In genomic region chr17:85629396-85629795, GRCm38 (mm10) we compare ENCODE assay signal across 24 mouse cellular contexts. TPM values are rescaled to one million over a fixed set of nuclear protein-coding genes. Genes with fewer than 3 reads are reported as not detected.
DNase-seq lines count a peak whose midpoint lies in the region; ATAC-seq and TF ChIP-seq lines count a peak whose summit lies in the region.
"Had no signal": no experiment of that assay in that cellular context is flagged by ENCODE, and none has a peak within 500 bp of the region (broad histone marks: within the 10 kb centered on the region; RNA-seq: fewer than 3 reads in every experiment).

No protein-coding gene starts in this region.

- peaks cover 96% of the 10 kb centered on the region for H3K27me3 ChIP-seq in forebrain, embryonic 10.5 days (ENCODE audit: poor library complexity, severe bottlenecking)
- peaks cover 53% of the 10 kb centered on the region for H3K27me3 ChIP-seq in forebrain, postnatal 0 days (ENCODE audit: insufficient read depth, low read length)
- H3K27me3 ChIP-seq in forebrain, embryonic 12.5 days: peaks cover 89% of the 10 kb centered on the region
- peaks cover 78% of the 10 kb centered on the region for H3K27me3 ChIP-seq in forebrain, embryonic 15.5 days
- H3K27me3 ChIP-seq in midbrain, embryonic 11.5 days (ENCODE audit: control insufficient read depth, insufficient read depth, low read length): peaks cover 75% of the 10 kb centered on the region
- H3K27me3 ChIP-seq in midbrain, embryonic 13.5 days: peaks cover 94% of the 10 kb centered on the region
- H3K27me3 ChIP-seq: CH12.LX had no signal

- no peak for DNase-seq in forebrain, embryonic 10.5 days (ENCODE audit: extremely low spot score, low spot score)
- no peak for DNase-seq in forebrain, postnatal 0 days
- peak; percentile 87 for DNase-seq in midbrain, embryonic 11.5 days (ENCODE audit: low spot score, missing footprints)
- DNase-seq in Muller cell, postnatal 12 days (ENCODE audit: inconsistent ontology term): peak; percentile 59
- DNase-seq in embryo, embryonic 10.5 days (ENCODE audit: low spot score): no peak
- DNase-seq: adrenal gland, adult 2 months; adrenal gland, postnatal 10 days; adrenal gland, postnatal 25 days; B cell, adult 2 months; cerebellum, adult 11-12 months; cerebellum, adult 2 months; cerebellum, adult 9-10 months; cerebellum, postnatal 14 days; cerebellum, postnatal 36 days had no signal

- no peak overlapping the region for H3K4me3 ChIP-seq in forebrain, embryonic 10.5 days
- no peak overlapping the region for H3K4me3 ChIP-seq in forebrain, postnatal 0 days (ENCODE audit: low read depth, low read length)
- no peak overlapping the region for H3K4me3 ChIP-seq in forebrain, embryonic 12.5 days (replicated peaks)
- H3K4me3 ChIP-seq in forebrain, embryonic 15.5 days: no peak overlapping the region
- no peak overlapping the region for H3K4me3 ChIP-seq in midbrain, embryonic 11.5 days (ENCODE audit: low read depth, low read length)
- no peak overlapping the region for H3K4me3 ChIP-seq in midbrain, embryonic 13.5 days (replicated peaks)
- H3K4me3 ChIP-seq: embryonic facial prominence, embryonic 10.5 days; embryonic facial prominence, embryonic 12.5 days had no signal

- no peak for ATAC-seq in forebrain, postnatal 0 days
- ATAC-seq in forebrain, embryonic 12.5 days (ENCODE audit: low FRiP score): no peak
- no peak for ATAC-seq in forebrain, embryonic 15.5 days (replicated peaks)
- ATAC-seq in midbrain, embryonic 11.5 days (ENCODE audit: low FRiP score): no peak
- ATAC-seq in midbrain, embryonic 13.5 days: no peak
- ATAC-seq: CD4-positive, CD25-positive, alpha-beta regulatory T cell, adult 4 months had no signal

- H3K9ac ChIP-seq in forebrain, postnatal 0 days: no peak overlapping the region
- no peak overlapping the region for H3K9ac ChIP-seq in forebrain, embryonic 12.5 days
- no peak overlapping the region for H3K9ac ChIP-seq in forebrain, embryonic 15.5 days (replicated peaks)
- no peak overlapping the region for H3K9ac ChIP-seq in midbrain, embryonic 11.5 days (ENCODE audit: low read length)
- H3K9ac ChIP-seq in midbrain, embryonic 13.5 days (replicated peaks): no peak overlapping the region
- H3K9ac ChIP-seq: embryonic facial prominence, embryonic 12.5 days had no signal

- peaks cover 16% of the 10 kb centered on the region for H3K36me3 ChIP-seq in forebrain, embryonic 10.5 days (replicated peaks)
- H3K36me3 ChIP-seq in forebrain, postnatal 0 days (ENCODE audit: insufficient read depth): no peaks in the 10 kb centered on the region
- no peaks in the 10 kb centered on the region for H3K36me3 ChIP-seq in forebrain, embryonic 12.5 days (replicated peaks)
- H3K36me3 ChIP-seq in forebrain, embryonic 15.5 days: no peaks in the 10 kb centered on the region
- no peaks in the 10 kb centered on the region for H3K36me3 ChIP-seq in midbrain, embryonic 11.5 days (ENCODE audit: control insufficient read depth, insufficient read depth, low read length)
- H3K36me3 ChIP-seq in midbrain, embryonic 13.5 days: no peaks in the 10 kb centered on the region
- H3K36me3 ChIP-seq: embryonic facial prominence, embryonic 10.5 days; embryonic facial prominence, embryonic 12.5 days; G1E had no signal

- 66% methylated on average over 1 of the region's 1 CpGs for WGBS in forebrain, embryonic 10.5 days
- WGBS in forebrain, postnatal 0 days: 86% methylated on average over 1 of the region's 1 CpGs
- WGBS in forebrain, embryonic 12.5 days: 54% methylated on average over 1 of the region's 1 CpGs
- 85% methylated on average over 1 of the region's 1 CpGs for WGBS in forebrain, embryonic 15.5 days
- WGBS in midbrain, embryonic 11.5 days: 71% methylated on average over 1 of the region's 1 CpGs
- WGBS in midbrain, embryonic 13.5 days: 52% methylated on average over 1 of the region's 1 CpGs

- TF ChIP-seq CTCF in forebrain, postnatal 0 days (IDR thresholded peaks at IDR 0.05; ENCODE audit: low read depth): no peak

- peak overlapping the region; percentile 78 for H3K27ac ChIP-seq in forebrain, embryonic 10.5 days
- no peak overlapping the region for H3K27ac ChIP-seq in forebrain, postnatal 0 days (ENCODE audit: low read depth, low read length)
- H3K27ac ChIP-seq in forebrain, embryonic 12.5 days: 0 out of 2 replicates have a peak overlapping the region, but pooled peaks have one; percentile 46
- no peak overlapping the region for H3K27ac ChIP-seq in forebrain, embryonic 15.5 days (replicated peaks)
- no peak overlapping the region for H3K27ac ChIP-seq in midbrain, embryonic 11.5 days (ENCODE audit: low read depth, low read length)
- no peak overlapping the region for H3K27ac ChIP-seq in midbrain, embryonic 13.5 days
- H3K27ac ChIP-seq: embryonic facial prominence, embryonic 10.5 days; embryonic facial prominence, embryonic 12.5 days had no signal

- peaks cover 83% of the 10 kb centered on the region for H3K4me1 ChIP-seq in forebrain, embryonic 10.5 days
- H3K4me1 ChIP-seq in forebrain, postnatal 0 days (ENCODE audit: insufficient read depth): no peaks in the 10 kb centered on the region
- peaks cover 49% of the 10 kb centered on the region for H3K4me1 ChIP-seq in forebrain, embryonic 12.5 days
- peaks cover 6% of the 10 kb centered on the region for H3K4me1 ChIP-seq in forebrain, embryonic 15.5 days
- no peaks in the 10 kb centered on the region; the same call in 1 of the 2 replicates for H3K4me1 ChIP-seq in midbrain, embryonic 11.5 days (ENCODE audit: control insufficient read depth, insufficient read depth, low read length)
- peaks cover 5% of the 10 kb centered on the region; the same call in 1 of the 2 replicates for H3K4me1 ChIP-seq in midbrain, embryonic 13.5 days (replicated peaks)

- H3K4me2 ChIP-seq in forebrain, postnatal 0 days (ENCODE audit: low read depth): no peak overlapping the region
- H3K4me2 ChIP-seq in forebrain, embryonic 12.5 days: no peak overlapping the region
- H3K4me2 ChIP-seq in forebrain, embryonic 15.5 days (replicated peaks): no peak overlapping the region
- H3K4me2 ChIP-seq in midbrain, embryonic 11.5 days: no peak overlapping the region
- no peak overlapping the region for H3K4me2 ChIP-seq in midbrain, embryonic 13.5 days (replicated peaks)

- H3K9me3 ChIP-seq in forebrain, embryonic 10.5 days: no peaks in the 10 kb centered on the region
- H3K9me3 ChIP-seq in forebrain, postnatal 0 days (ENCODE audit: low read length): no peaks in the 10 kb centered on the region
- H3K9me3 ChIP-seq in forebrain, embryonic 12.5 days: no peaks in the 10 kb centered on the region
- H3K9me3 ChIP-seq in forebrain, embryonic 15.5 days: no peaks in the 10 kb centered on the region
- no peaks in the 10 kb centered on the region for H3K9me3 ChIP-seq in midbrain, embryonic 11.5 days (ENCODE audit: control insufficient read depth, low read length)
- H3K9me3 ChIP-seq in midbrain, embryonic 13.5 days: no peaks in the 10 kb centered on the region
- H3K9me3 ChIP-seq: embryonic facial prominence, embryonic 10.5 days; embryonic facial prominence, embryonic 12.5 days; G1E had no signal

RNA-seq across cellular contexts. Expression of gene Six3, which starts 16.0 kb away (rescaled TPM):
- polyA plus RNA-seq in forebrain, embryonic 10.5 days (2016; fragmentation: Nextera tagmentation; extraction: Ambion mirVana): 13.1 and 15.5 TPM in 2 replicates
- total RNA-seq in forebrain, postnatal 0 days (2014; rRNA removed): 3.5 and 12.0 TPM in 2 replicates
- 9.5 and 16.6 TPM in 2 replicates for polyA plus RNA-seq in forebrain, postnatal 0 days (2015; fragmentation: Nextera tagmentation; extraction: Ambion mirVana)
- 26.1 and 27.4 TPM in 2 replicates for polyA plus RNA-seq in forebrain, embryonic 12.5 days (2016; fragmentation: Nextera tagmentation; extraction: Ambion mirVana)
- polyA plus RNA-seq in forebrain, embryonic 15.5 days (2015; fragmentation: Nextera tagmentation; extraction: Ambion mirVana): 18.0 and 21.7 TPM in 2 replicates
- 6.7 and 10.7 TPM in 2 replicates for polyA plus RNA-seq in midbrain, embryonic 11.5 days (2014; fragmentation: Nextera tagmentation; extraction: Ambion mirVana)
- 15.6 and 21.9 TPM in 2 replicates for polyA plus RNA-seq in midbrain, embryonic 13.5 days (2015; fragmentation: Nextera tagmentation; extraction: Ambion mirVana)
- total RNA-seq: adrenal gland, adult 2 months; adrenal gland, postnatal 10 days; adrenal gland, postnatal 25 days; adrenal gland, postnatal 4 days; CH12.LX; common myeloid progenitor, adult 5-6 weeks had no signal
- polyA plus RNA-seq: adrenal gland, adult 2 months; G1E had no signal

RNA-seq across cellular contexts. Expression of gene Six2, which starts 58.7 kb away (rescaled TPM):
- polyA plus RNA-seq in forebrain, embryonic 10.5 days (2016; fragmentation: Nextera tagmentation; extraction: Ambion mirVana): 9.7 and 10.9 TPM in 2 replicates
- total RNA-seq in forebrain, postnatal 0 days (2014; rRNA removed): 0.92 and 1.1 TPM in 2 replicates
- polyA plus RNA-seq in forebrain, postnatal 0 days (2015; fragmentation: Nextera tagmentation; extraction: Ambion mirVana): 0.39 and 0.70 TPM in 2 replicates
- polyA plus RNA-seq in forebrain, embryonic 12.5 days (2016; fragmentation: Nextera tagmentation; extraction: Ambion mirVana): 6.9 and 9.5 TPM in 2 replicates
- 0.08 and 0.49 TPM in 2 replicates for polyA plus RNA-seq in forebrain, embryonic 15.5 days (2015; fragmentation: Nextera tagmentation; extraction: Ambion mirVana)
- polyA plus RNA-seq in midbrain, embryonic 11.5 days (2014; fragmentation: Nextera tagmentation; extraction: Ambion mirVana): 5.6 and 6.7 TPM in 2 replicates
- polyA plus RNA-seq in midbrain, embryonic 13.5 days (2015; fragmentation: Nextera tagmentation; extraction: Ambion mirVana): 0.30 and 0.31 TPM in 2 replicates
- total RNA-seq: adrenal gland, adult 2 months; adrenal gland, postnatal 25 days; common myeloid progenitor, adult 5-6 weeks; G1E had no signal
- polyA plus RNA-seq: CD4-positive, CD25-positive, alpha-beta regulatory T cell, adult 4 months; G1E had no signal

Comparison
In these comparisons a context has a peak if more than half of its experiments do, and no peak if none do; other contexts are left out.
1. H3K27ac ChIP-seq: peak in forebrain, embryonic 10.5 days (single experiment) and forebrain, embryonic 12.5 days (single experiment); none in forebrain, postnatal 0 days (single experiment), forebrain, embryonic 15.5 days (single experiment), midbrain, embryonic 11.5 days (single experiment) and midbrain, embryonic 13.5 days (single experiment).
2. DNase-seq: peak in midbrain, embryonic 11.5 days (single experiment) and Muller cell, postnatal 12 days (single experiment); none in forebrain, embryonic 10.5 days (single experiment), forebrain, postnatal 0 days (single experiment) and embryo, embryonic 10.5 days (single experiment).